Mouse (Mus musculus): ENCODE data around the gene A3galt2. TPM values are rescaled to one million over a fixed set of nuclear protein-coding genes. Genes with fewer than 3 reads are reported as not detected.

A3galt2 gene
- total RNA-seq, 1 experiment from 2014 or later = 0.27 TPM

DNA sequence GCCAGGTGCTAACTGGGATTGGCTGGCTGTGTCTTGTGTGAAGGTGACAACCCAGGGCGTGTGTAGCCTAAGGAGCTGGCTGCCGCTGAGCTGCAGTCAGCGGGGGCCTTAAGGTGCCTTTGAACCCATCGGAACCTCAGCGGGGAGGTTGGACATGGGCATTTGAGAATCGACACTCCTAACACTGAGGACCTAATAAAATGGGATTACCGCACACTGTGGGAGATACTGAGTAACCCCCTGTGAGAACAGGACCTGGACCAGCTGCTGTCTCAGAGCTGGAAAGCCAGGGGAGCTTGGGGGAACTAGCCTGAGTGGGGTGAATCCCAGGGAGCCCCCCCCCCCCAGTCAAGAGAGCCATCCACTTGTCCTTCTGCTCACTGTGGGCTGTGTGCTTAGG, 1.6 kb upstream of the A3galt2 start:
- DNase-seq = no peak

DNA sequence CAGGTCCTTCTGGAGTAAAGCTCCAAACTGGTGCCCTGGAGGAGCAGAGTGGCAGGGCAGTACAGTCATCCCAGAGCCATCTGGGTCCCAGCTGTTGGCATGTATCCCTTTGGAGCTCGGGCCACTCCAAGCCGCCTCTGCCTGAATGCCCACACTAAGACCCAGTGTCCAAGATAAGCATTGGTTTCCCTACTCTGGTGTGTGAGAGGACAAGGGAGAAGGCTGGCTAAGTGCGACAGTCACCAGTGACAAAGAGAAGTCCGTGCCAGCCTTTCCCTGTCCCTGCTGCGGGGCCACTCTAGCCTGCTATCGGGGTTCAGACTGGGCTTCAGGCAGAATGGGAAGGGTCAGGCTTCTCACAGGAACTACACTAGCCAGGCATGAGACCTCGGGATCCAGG, 736 bp downstream of the A3galt2 start:
- no peak for DNase-seq

DNA sequence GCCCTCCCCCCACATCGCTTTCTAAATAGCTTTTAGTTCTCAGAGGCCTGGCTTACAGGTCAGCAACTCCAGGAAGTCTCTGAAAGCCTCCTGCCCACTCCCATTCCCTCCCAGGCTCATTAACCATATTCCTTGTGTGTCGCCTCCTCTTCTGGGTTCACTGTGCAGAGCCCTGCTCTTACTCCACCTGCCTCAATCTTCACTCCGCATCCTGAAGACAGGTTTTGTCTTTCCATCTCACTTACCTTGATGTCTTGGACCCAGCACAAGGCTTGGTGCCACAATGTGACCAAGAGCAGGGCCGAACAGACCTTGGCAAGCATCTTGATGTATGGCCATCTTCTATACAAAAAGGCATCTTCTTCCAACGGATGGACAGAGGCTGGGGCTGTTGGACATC, 4.0 kb downstream of the A3galt2 start:
- DNase-seq = no peak

DNA sequence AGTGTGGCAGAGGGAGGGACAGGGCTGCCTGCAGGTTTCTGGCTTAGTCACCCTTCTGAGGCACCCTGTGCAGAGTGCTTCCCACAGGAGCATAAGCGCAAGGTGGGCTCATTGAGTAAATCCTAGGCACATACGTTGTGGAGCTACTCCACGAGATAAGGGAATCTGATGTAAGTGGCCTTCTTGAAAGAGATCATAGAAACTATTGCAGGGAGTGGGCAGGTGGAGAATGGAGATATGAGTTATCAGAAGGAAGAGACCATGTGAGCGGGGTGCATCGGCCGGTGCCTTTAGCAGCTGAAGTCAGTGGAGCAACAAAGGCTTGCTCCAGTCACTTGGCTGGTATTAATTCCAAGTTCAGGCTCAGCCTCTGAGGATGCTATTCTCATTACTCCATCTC, 4.9 kb downstream of the A3galt2 start:
- no peak for DNase-seq

DNA sequence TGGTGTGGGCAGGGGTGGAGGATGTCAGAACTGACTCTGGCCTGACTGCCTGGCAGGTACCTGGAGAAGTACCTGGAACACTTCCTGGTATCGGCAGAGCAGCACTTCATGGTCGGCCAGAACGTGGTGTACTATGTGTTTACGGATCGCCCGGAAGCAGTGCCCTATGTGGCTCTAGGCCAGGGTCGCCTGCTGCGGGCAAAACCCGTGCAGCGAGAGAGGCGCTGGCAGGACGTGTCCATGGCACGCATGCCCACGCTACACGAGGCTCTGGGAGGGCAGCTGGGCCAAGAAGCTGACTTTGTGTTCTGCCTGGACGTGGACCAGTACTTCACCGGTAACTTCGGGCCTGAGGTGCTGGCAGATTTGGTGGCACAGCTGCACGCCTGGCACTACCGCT, 11.8 kb downstream of the A3galt2 start:
- no peak for DNase-seq

DNA sequence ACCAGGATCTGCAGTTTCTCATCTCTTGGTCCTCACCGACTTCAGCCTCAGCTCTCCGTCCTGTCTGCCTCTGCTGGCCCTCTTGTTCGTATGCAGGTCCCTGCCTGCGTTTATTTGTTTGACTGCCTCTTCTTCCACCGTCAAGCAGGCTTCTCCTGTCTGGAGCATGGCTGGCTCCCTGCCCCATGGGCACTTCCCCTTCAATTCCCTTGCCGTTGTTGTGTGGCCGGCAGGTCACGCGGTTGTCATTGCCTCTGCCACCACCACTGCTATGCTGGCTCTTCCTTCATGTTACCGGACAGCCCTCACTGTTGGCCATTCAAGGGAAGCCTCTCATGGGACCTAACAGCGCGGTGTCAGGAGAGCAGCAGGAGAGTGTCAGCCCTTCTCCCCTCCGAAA, 13.0 kb downstream of the A3galt2 start:
- DNase-seq = no peak

DNA sequence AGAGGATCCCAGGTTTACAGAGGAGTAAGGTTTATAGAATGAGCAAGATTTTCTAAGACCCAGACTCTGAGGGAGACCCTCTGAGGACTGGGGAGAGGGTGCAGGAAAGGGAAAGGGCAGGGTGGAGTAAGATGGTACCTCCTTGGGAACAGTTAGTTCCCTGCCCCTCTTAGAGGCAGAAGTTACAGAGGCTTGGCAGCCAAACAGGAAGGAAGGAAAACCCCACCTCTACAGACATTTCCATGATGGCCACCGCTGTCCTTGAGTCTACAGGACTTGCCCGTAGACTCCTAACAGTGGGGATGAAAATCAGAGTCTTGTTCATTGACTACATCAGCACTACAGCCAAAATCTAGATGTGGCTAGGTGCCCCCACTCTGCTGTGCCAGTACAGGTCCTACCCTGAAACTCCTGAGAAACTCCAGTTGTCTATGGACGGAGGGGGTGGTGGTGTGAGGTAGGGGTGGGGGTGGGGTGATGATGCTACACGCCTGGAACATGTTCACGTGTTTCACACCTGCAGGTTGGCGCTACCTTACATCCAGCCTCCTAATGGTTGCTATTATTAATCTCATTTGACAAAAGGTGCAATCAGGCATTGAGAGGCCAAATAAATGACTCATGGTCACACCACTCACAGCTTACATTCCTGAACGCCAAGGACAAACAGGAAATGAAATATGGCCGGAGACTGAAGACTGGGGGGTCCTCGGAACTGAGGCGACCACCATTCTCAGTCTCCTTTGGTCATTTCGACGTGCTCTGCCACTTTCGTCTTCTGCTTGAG, 14.6 kb downstream of the A3galt2 start:
- no peak for DNase-seq

DNA sequence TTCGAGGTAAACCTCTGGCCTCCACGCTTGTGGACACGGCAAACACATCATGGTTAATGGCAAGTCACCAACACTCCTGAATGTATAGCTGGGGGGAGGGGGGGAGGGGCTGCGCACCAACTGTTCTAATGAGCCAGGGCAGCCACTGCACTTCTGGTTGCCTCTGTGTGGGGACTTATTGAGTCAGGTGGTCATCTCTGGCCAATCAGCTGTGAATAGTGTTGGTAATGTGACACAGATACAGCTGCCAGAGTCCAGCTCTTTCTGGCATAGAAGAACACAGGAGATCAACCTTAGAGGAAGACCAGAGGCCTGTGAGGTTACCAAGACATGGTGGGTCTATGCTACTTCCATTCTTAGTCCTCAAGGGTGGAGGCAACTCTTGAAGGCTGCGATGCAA, 15.5 kb downstream of the A3galt2 start:
- no peak for DNase-seq

DNA sequence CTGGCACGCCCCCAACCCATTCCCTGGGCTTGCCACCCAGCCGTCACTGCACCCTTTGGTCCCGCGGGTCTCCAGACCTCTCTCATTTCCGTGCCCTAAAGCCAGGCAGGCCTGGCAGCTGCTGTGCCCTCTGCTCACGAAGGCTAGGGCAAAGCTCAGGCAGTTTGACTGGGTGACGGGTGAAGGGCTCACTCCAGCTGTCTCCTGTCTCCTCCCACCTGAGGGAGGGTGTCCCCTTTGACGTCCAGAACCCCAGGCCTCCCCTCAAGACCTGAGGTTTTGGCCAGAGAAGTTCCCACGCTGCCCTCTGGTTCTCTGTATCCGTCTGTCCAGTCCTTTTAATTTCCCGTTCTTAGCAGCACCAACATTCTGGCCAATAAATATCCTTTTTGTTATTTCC, 18.7 kb downstream of the A3galt2 start:
- DNase-seq = no peak

DNA sequence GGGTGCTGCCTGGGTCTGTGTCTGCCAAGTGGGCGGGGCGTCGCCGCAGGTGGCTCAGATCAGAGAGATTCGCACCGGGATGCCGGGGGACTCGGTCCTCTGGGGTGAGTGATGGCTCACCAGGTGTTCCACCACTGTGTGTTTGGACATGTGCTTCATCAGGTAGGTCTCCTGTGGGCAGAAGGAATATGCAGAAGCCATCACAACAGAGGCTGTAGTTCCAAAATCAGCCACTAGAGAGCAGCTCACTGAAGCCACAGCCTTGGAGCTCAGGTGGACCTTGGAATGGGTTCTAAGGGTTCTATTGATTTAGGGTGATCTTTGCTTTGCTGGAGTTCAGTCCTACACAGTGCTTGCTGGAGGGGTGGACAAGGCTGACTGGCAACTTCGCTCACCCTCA, 19.3 kb downstream of the A3galt2 start:
- peak; percentile 40 for DNase-seq

DNA sequence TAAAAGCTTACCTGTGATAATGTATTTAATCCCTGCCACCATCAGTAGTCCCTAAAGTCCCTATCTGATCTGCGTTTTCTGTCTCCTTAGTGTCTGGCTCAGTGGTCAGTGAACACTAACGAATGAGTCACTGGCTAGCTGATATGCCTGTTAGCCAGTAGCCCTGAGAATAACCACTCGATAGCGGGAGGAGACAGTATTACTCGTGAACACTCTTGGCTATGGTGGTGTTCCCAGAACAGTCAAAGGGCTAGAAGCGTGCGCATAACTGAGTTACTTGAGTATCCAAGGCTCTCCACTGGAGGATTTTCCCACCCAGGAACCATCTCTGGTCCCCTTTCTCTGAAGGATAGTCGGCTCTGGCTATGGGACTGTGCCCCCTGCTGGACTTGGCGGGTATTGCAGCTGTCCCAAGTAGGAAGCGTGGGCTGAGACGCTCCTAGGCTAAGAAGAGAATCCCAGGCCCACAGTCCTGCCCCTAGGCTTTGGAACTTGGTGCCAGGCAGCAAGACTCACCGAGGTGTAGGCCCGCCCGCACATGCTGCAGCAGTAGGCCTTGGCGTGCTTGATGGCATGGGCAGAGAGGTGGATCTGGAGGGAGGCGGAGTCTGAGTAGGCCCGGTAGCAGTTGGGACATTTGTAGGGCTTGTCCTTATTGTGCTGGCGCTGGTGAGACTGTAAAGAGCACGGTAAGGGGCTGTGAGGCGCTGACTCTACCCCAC, 21.6 kb downstream of the A3galt2 start:
- peak; percentile 79 for DNase-seq

DNA sequence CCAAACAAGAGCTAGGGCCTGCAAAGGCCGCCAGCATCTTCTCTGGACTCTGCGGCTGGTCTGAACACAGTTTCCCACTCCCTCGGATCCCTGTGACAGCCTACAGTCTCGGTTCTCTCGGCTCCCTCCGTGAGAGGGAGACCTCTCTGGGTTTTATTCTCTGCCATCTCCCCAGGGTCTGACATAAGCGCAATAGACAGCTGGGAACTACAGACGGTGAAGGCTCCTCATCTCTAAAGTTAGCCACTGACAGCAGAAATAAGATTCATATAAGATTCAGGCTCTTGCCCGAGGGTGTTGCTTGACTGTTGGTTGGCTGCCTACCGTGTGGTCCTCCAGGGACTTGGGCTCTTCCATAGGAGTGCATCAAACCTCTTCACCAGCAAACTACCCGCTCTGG, 22.4 kb downstream of the A3galt2 start:
- DNase-seq = no peak

DNA sequence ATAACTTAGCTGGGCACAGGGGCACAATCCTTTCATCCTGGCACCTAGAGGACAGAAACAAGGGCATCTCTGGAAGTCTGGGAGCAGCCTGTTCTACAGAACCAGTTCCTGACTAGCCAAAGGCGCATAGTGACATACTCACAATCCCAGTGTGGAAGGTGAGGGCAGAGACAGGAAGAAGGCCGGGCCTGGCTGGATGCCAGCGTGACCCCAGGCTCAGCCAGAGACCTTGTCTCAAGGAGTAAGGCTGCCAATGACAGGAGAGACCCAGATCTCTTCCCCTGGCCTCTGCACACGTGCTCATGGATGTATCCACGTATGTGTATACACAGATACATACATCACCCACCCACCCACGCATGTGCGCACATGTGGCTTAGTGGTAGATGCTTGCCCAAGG, 26.9 kb downstream of the A3galt2 start:
- DNase-seq = peak; percentile 9

DNA sequence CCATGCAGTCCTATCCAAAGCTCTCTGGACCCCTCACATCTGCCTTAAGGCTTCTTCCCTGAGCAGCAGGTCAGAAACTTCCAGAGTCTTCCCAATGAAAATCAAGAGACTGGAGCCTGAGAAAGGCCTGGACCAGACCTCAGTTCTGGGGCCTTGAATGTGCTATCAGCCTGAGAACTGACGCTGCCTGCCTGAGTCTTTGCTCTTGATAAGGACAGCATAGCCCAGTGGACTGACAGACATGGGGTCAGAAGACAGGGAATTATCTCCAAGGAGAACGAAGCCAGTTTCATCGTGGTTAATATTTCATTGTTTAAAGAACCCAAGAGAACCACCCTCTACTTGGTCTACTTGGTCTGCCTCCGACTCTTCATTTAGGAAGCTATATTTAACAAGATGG, 27.5 kb downstream of the A3galt2 start:
- peak; percentile 0 for DNase-seq

DNA sequence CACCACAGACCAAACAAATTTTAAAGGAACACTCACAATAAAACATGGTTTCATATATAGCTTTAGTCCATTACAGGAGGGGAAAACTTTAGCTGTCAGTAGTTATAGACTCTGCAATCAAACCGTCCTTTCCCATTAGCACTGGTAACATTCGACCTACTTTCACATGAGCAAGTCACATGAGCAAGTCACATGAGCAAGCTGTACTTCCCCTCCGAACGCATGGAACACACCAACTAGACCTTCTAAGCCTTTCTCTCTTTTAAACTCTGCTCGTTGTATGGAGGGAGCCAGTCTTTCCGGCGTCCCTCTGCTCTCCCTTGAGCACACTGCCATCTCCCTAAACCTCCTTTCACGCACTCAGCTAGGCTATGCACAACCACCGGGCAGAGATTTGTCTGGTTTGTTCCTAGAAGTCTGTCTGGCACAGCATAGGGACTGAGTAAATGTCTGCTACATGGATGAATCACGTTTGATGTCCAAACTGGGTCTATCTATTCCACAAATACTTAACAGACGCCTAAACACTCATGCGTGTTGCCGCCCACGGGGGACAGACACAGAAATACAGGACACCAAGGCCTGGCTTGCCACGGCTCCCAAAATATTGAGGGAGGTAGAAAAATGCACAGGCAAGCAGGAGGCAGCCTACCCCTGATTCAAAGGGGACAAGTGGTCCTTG, 29.9 kb downstream of the A3galt2 start:
- DNase-seq = peak; percentile 0

DNA sequence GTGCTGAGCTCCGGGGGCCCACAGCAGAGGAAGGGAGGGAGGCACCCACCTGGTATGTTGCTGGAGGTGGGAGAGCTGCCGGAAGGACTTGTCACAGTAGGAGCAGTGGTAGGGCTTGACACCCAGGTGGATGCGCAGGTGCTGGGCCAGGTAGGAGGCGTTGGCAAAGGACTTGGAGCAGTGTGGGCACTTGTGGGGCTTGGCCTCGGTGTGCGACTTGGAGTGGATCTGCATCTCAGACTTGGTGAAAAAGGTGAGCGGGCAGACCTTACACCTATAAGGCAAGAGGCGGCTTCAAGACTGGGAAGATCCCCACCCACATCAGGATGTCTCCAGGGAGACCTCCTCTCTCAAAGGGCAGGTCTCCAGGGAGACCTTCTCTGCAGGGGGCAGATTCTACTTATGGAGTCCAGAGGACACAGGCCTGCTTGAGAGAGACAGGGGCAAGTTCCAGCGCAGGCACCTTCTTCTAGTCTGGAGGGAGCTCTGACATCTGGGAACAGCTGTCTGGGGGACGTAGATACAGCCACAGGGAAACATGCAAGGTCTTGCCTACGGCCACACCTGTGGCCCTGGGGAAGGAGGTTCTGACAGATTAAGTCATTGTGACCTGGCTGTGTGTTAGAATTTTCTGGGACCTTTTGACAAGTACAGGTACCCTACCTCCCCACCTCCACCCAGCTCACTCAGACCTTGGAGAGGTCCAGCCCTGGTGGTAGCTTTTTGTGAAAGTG, 30.9 kb downstream of the A3galt2 start:
- DNase-seq = peak; percentile 1

DNA sequence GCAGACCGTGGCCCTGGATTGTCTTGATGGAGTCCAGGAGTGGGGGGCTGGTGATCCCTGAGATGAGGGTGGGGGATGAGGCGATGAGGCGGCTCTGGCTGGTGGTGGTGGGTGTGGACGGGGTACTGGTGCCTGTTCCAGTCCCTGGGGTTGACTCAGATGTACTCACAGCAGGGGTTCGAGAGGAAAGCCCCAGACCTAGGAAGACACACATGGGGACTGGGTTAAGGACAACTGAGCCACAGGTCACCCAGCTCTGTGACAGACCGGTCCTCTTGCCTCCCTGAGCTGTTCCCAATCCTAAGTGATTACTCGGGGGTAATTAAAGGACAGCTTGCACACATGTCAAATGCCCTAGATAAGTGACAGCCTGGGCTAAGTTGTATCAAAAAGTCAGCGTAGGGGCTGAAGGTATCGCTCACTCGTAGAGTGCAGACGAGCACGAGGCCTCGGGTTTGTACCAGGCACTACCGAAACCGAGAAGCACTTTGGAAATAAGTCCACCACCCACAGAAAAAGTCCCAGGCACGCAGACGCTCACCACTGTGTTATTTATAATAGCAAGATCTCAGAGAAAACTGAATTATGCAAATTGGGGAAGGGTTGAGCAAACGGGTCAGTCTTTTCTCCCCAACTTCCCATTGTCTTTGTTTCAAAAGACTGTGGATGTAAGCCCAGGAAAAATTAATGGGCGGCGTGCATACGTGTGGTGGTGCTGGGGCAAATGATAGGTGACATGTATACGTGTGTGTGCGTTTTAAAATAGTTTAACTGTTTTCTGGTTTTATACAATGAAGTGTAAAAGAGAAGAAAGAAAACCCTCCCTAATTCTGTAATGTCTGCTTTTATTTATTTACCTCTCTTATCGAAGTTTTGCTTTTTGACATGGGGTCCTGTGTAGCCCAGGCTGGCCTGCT, 32.1 kb downstream of the A3galt2 start:
- peak; percentile 1 for DNase-seq

DNA sequence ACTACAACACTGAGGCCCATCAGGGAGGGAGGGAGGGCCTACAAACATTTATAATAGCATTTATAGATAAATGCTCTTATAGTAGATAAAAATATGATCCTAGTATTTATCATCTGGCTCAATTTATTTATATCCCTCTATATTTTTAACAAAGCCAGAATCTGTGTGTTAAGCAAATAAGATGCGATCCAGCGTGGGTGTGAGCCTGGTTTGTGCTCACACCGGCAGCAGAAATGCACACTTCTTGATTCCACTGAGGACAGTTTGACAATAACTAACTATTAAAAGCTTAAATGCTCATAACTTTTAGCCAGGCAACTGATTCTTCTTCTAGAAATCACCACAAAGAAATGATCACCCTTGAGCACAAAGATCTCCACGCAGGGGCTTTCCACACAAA, 32.9 kb downstream of the A3galt2 start:
- no peak for DNase-seq

DNA sequence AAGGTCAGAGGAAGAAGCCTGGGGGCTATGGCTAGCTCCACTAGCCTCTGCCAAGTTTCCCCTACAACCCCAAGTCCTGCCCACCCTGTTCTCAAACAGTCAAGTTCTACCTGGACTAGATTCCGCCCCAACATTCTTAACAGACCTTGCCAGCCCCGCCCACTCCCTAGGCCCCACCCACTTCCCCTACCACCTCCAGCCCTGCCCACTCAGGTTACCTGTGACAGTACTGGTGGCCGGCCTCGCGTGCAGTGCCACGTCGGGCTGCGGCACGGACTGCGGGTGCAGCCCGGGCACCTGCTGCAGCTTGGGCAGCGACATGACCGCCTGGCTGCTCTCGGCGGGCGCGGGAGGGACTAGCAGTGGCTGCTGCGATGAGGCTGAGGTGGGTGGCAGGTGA, 34.5 kb downstream of the A3galt2 start:
- DNase-seq = no peak

DNA sequence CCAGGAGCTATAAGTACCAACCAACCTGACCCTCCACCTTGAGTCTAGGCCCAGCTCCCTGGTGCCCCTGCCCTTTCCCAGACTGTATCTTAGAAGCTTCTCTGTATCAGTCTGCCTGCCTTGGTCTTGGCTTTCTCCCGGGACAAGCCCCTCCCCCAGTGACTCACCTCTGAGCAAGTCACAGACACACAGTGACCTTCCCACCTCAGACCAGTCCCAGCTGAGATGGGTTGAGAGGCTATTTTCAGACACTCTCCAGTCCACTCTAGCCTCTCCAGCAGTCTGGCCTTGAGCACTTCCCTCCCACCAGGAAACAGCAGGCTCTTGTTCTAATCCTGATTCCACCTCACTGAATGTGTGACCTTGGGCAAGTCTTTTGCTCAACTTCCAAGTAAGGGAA, 38.5 kb downstream of the A3galt2 start:
- peak; percentile 83 for DNase-seq

DNA sequence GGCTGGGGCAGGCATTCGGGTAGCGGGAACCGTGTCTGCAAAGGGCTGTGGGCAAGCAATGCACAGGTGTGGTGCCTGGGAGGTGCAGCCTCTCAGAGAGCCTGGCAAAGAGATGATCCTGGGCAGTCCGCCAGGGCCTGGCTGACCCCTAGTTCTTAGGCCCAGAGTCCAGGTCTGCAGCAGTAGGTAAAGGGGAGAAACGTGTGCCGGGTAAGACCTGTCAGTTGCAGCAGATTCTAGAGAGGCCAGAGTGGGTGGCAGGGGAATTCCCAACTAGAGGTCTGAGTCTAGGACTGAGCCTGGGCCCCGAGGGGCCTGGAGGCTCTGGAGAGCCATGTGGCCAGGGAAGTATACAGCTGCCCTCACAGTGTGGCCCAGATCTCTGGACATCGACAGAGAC, 39.0 kb downstream of the A3galt2 start:
- DNase-seq = peak; percentile 55

DNA sequence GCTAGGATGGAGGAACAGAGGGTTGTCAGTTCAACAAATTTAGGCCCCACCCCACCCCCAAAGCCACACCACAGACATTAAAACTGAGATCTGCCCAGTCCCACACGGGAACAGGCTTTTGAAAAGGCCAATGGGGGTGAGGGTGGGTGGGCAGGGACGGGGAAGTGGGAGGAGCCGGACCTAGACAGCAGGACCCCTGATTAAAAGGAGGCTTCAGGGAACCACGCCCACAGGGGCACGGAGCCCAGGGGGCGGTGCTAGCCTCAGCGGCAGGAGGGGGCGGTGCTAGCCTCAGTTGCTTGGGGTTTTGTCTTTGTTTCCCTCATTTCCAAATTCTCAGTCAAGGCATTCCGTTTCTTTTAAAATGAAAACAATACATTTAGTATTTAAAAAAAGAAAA, 40.4 kb downstream of the A3galt2 start:
- no peak for DNase-seq
